Mouse (Mus musculus) kidney, postnatal 4 days (tissue): ENCODE results near the gene Smchd1.
"Not testable (repeated sequence)": the region's sequence is repeated elsewhere in the genome, so short reads cannot be mapped to it uniquely, and the experiment has no call there.

ENCODE experiments used
- DNase-seq, 2 experiments: peaks; one replicate each; pipeline ENCODE4 v3.0.0; 2021; ENCODE audit warnings: mixed read lengths in 2 of 2

Smchd1 gene

DNA sequence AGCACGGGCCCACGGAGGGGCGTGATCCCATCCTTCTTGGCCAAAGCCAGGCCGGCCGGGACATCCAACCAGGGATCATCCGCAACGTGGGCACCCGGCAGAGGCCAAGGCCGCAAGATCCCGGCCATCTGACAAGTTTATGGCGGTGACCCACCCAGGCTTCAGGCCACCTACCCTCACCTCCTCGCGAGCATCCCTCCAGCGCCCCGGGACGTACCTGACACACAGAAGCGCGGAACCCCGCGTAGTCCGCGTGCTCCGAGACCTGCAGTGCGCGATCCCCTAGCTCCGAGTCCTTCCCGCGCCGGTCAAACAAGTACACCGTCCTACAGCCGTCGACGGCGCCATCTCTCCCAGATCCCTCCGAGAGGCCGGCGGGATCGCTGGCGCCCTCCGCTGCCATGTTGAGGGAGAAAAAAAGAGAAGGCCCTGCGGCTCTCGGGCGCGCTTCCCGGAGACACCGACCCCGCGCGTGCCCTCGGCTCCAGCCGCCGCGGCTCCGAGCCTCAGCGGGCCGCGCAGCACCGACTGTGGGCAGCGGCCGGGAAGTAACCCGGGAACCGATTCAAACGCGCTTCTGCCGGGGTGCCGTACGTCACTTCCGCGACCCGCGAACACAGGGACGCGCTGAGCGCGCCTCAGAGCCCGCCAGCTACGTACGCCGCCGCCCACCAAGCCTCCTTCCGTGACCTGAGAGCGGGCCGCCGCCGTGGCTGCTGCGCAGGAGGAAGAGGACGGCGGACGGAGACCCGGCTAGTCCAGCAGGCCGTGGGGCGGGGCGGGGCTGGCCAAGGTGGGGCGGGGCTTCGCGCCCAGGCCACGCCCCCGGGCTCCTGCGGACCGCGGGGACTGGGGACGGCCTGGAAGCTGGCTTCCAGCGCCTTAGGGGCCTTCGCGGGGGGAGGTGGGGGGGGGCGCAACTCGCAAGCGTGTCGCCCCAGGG is at the start of gene Smchd1:
TSS of gene Smchd1 (minus strand) at position 582 of the 943 bp plus-strand sequence.
- peak; percentile 94 to 97 for DNase-seq

DNA sequence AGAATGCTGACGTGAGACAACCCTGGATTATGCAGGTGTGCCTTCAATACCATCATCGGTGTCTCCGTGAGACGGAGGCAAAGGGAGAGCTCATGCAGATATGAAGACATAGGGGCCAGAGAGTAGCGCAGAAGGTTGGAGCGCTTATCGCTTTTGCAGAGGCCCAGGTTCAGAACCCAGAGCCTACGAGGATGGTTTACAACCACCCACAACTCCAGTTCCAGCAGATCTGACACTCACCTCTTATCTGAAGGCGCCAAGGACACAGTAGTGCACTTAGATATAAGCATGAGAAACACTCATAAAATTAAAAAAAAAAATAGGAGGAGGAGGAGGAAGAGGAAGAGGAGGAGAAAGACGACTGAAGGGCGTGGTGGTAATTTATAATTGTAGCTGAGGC is 35.2 kb upstream of the Smchd1 start:
- DNase-seq, result no peak

DNA sequence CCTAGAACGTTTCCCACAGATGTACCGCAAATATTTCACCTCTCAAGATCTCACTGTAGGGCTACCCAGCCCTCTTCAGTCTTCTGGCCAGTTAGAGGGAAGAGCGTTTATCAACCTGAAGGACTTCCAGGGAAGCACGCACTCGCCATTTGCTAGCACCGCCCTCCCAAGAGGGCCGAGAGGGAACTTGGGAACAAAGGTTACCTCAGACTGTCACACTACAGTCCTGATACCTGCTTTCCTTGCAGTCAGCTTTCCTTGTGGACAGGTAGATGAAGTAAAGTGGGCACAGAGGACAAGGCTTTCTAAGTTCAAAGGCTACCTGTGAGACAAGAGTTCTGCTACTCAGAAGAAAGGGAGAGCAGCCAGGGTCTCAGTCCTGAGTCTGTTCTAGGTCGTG is 31.7 kb upstream of the Smchd1 start:
- DNase-seq, result no peak

DNA sequence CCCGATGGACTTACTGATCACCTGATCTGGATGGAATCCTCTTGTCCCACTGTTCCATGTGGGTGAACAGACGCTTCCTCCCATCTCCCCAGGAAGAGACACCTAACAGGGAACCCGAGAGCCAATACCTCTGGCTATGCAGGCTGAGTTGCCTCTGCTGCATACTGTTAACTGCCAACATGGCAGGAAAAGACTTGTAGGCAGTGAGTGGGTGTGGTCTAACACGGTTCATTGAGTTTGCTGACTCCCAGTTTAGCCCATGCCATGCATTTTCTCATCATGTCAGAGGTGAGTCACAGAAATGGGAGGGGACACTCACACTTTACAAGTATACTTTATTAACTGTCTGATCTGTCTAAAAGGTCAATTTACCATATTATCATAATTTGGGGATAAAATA is 20.6 kb upstream of the Smchd1 start:
- DNase-seq, result no peak

DNA sequence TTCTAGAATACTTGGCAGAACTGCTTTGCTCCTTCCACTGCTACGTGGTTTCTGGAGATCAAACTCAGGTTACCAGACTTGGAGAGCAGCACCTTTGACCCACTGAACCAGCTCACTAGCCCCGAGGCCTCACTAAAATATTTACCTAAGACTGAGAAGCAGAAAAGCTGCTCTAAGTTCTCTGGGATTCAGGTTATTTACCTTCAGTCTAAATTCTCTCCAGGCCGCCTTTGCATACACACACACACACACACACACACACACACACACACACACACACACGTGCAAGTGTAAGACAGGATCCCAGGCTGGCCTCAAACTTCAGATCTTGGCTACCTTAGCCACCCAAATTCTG is 16.2 kb upstream of the Smchd1 start:
- DNase-seq, result no peak

DNA sequence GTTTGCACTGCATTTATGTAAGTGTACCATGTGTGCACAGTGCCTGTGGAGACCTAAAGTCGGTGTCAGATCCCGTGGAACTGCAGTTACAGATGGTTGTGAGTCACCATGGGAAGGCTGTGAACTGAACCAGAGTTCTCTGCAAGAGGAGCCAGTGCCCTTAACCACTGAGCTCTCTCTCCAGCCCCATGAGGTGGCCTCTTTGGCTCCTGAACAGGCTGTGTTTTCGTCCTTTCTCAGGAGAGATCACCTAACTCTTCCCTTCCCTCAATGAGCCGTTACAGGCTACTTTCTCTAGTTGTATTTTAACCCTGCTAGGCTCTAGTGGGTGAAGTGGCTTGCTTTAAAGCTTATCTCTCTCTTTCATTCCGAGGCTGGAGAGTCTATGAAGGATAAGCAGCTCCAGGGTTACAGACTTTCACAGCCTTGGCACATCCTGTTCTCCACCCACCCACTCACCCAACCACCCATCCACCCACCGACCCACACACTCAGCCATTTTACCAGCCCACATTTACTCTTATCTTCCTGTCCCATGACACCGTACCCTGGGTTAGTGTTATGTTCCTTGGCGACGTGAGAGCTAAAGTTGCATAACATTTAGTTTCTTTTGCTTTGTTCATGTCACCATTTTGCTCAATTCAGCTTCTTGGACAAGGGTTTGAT is 15.7 kb upstream of the Smchd1 start:
- no peak for DNase-seq

DNA sequence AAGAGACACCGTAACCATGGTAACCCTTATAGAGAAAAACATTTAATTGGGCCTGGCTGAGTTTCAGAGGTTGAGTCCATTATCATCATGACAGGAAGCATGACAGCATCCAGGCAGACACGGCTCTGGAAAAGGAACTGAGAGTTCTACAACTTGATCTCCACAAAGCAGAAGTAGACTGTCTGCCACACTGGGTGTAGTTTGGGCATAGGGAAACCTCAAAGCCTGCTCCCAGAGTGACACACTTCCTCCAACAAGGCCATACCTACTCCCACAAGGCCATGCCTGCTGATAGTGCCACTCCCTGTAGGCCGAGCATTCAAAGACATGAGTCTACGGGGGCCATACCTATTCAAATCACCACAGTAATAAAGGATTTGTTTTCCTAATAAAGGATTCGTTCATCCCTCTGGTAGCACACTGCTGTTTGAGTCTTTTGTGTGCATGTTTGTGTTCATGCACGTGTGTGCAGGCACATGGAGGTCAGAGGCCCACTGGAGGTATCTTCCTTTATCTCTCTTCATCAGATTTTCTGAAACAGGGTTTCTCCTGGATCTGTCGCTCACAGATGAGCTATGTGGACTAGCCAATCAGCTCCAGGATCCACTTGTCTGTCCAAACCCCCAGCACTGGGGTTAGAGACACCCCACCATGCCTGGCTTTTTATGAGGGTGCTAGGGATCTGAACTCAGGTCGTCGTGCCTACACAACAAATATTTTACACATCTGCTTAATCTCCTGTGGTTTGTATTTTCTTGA is 14.7 kb upstream of the Smchd1 start:
- no peak for DNase-seq

DNA sequence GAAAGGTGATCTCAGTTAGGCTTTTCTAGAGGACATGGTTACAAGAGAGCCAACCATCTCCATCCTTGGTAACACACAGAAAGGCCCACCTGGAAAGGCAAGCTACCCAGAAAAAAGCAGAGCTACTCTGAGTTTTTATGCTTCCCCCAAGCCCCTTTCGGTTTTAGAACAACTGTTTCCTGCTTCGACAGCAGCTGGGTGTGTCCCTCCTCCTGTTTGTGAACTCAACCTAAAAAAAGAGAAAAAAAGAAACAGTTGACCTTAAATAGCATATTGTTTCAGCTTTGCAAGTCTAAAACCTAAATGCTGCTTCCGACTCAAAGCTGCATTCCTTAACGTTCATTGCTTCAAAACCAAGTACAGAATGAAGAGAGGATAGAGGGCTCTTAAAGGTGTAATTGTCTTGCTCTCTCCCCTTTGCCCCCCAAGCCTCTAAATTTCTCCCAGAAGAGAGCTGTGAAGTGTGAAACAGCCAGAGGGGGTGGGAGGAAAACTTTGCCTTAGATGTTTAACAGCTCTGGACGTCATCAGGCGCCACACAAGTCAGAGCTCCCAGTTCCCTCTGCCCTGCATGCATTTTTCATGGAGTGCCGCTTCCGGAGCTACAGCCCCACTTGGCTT is 11.2 kb upstream of the Smchd1 start:
- DNase-seq, result peak; percentile 37 to 63

DNA sequence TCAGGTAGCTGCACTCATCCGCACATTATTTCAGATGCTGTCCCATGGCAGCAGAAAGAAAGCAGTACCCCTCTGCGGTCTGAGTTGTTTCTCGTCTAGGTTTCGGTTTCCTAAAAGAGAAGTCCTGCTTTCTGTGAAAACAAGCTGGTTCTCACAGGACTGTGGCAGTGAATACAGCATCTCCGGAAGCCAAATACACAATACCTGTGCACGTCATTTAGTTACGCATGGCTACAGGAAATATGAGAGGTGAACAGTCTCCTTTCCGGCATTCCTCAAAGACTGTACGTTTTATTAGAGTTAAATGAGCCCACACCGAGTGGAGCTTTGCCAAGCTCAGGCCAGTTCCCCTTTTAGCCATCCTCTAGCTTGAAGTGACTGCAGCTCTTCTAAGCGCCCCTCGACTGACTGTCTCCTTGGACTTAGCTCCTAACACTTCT is 10.7 kb upstream of the Smchd1 start:
- DNase-seq, result peak; percentile 50 to 65

DNA sequence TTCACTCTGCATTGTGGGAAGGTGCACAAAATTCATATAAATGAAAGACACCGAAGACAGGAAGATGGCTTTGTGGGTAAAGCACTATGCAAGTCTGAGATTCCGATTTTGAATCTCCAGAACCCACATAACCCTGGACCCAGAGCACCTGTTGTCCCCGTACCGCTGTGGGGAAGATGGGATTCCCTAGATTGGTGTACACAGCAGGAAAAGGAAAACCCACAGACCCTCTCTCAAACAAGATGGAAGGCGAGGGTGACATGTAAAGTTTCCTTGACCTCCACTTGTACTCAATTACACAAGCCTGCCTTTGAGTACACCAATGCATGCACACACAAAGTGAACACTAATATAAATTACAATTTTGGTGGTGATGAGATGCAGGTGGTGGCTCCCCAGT is 9.6 kb upstream of the Smchd1 start:
- DNase-seq, result no peak

DNA sequence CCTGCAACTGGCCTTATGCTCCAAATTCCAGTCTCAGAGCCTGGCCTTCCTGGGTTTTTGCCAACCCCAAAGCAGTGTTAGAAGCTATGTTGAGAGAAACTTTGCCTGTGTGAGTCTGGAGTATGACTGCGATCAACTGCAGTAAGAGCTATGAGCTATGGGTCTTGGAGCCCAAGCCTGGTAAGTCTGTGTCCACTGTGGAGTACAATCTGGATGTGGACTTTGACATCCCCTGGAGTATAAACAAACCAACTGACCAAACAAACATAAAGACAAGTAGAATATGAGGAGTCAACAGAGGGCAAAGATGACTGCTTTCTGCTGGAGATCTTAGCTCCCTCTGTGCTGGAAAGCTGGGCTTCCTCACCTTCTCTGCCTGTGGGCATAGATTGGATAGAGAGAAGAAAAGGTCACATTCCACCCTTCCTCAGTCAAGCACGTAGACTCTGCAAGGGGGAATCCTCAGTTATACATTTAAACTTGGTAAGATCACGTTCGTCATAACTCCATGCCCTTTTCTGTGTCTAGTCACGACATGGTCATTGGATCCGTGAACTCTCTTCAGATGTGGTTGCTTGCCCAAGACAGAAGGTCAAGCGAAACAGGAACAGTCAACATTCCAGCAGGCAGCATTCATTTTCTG is 8.4 kb upstream of the Smchd1 start:
- DNase-seq, result peak; percentile 10 to 23

DNA sequence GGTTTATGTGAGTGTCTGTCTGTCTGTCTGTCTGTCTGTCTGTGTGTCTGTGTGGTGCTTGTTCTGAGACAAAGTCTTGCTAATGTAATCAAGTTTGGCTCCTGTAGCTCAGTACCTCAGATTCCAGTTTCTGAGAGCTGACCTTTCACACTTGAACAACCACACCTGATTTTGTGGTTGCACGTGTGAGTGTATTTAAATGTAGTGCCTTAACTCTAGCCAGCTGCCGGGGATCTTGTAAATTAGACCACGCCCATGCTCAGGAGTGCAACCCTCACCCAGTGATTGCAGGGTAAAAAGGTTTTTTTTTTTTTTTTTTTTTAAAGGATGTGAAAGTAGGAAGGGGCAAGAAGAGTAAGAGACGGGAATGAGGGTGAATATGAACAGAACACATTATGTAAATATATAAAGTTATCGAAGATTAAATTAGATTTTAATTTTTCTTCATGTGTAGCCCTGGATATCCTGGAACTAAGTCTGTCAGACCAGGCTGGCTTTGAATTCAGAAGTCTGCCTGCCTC is 4.3 kb upstream of the Smchd1 start:
- DNase-seq, result no peak

DNA sequence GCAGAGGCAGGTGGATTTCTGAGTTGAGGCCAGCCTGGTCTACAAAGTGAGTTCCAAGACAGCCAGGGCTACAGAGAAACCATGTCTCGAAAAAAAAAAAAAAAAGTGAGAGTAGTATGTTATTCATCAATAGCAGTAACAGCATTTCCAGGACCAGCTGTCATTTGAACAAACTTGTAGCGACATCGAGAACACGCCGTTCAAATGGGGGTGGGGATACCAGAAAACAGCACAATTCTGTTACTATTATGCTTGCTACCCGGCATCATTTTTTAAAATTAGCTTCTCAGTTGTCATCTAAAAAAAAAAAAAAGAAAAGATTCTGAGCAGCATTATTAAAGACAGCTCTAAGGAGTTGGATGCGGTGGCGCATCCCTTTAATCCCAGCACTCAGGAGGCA is 2.3 kb upstream of the Smchd1 start:
- DNase-seq, result no peak

DNA sequence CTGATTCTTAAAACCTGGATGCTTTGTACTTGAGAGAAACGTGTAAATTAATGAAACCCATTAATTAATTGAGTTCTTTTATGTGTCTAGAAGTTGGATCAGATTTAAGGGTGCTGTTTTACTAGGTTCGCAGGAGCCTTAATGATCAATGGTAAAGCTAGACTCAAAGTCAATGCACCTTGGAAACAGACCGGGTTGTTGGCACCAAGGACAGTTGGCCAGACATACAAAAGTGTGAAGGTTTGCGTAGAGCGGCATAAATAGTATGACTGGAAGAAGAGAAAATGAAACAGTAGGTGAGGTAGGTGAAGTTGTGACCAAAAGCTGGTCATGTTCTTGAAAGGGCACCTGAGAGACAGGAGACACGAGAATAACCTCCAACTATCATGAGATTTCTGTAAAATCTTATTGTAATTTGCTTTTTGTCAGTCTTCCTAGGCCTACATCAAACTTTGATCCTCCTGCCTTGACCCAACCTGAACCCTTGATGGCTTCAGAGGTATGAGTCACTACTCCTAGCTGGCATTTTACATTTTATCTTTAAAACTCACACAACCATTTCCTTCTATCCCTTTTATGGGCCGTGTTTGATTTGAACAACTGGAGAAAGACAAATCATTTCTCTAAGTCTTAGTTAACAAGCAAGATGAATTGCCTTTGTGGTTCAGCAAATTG is 1.3 kb upstream of the Smchd1 start:
- no peak for DNase-seq

DNA sequence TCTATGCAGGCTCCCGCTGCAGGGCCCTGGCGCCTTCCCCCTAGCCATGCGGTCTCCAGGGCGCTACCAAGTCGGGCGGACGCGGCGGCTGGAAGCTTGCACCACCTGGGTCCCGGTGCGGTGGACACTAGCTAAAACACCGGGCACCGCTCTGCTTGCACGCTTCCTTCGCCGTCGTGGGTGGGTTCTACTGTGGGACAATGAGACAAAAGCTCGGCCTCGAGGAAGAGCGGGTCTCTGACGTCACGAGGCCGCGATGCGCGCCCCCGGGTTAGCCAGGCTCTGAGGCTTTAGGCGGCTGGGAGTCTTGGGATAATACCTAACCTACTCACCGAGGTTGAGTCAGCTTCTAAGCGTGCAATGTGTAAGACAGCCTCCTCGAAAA is 554 bp upstream of the Smchd1 start:
- DNase-seq, result peak; percentile 79 to 86

DNA sequence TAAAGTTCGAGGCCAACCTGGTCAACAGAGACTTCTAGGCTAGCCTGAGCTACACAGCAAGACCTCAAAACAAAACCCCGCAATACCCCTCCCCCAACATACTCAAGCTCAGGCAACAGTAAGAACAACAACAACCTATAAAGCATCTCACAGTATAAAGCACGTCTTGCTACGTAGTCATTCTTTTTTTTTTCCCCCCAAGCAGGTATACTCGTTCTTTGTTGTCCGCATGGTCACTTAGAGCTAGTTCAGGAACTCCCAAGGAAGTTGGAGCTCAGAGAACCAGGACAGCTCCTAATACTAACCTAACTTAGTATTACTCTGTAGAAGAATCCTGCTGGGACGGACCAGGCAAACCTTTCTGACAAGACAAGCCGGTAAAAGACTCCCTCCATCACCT is 1.0 kb downstream of the Smchd1 start:
- DNase-seq, result no peak

DNA sequence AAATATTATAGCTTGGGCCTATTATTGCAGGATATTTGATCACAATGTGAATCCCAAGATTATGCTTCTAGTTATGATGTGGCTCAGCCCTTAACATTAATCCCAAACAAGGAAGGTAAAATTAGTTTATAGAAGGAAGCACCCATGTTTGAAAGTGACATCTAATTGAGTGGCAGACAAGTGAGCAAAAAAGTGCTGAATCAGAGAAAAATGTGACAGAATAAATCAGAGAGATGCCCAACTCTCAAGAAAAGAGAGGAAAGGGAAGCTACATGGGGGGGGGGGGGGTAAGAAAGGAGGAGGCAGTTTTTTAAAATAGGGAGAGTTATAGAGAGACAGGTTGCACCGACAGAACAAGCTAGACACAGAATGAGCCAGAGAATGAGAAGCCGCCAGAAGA is 3.9 kb downstream of the Smchd1 start:
- no peak for DNase-seq

DNA sequence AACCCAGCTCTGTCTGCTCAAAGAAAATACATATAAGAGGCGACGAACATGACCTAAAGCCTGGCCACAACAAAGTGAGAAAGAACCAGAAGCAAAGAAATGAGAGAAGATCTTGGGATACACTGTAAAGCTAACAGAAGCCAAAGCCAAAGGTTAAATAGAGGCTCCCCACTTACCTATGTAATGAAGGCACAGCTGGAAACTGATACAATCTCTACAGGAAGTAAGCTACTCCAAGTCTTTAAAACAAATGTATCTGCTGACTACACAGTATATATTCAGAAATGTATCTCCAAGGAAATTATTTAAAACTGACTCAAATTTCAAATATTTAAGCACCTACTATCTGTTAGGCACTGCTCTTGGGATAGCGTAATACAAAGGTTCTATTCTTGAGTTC is 14.8 kb downstream of the Smchd1 start:
- DNase-seq, result no peak

DNA sequence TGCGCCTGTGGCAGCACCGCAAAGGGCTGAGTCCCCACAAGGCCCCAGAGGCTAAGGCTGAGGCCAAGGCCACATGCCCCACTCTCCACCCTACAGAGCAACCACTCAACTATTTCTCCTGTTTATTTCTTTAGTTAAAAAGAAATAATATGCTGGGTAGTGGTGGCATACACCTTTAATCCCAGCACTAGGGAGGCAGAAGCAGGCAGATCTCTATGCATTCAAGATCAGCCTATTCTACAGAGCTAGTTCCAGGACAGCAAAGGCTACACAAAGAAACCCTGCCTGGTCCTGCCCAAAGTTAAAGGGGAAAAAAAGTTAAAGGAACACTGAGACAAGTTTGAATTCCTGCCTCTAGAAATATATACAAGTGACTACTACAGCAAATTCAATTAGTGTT is 15.3 kb downstream of the Smchd1 start, which contains the start of gene Gm4707:
TSS of gene Gm4707 (minus strand) at position 101 of the 400 bp plus-strand sequence.
- no peak for DNase-seq

DNA sequence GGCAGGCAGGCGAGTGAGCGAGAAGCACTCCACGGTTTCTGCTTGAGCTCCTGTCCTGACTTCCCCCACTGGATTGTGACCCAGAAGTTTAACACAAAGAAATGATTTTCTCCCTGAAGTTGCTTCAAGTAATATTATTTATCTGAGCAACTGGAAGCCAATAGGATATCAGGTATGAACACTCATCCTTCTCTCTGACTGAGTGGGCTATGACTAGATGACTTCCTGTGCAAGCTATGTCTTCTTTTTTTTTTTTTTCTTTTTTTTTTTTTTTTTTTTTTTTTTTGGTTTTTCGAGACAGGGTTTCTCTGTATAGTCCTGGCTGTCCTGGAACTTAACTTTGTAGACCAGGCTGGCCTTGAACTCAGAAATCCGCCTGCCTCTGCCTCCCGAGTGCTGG is 17.8 kb downstream of the Smchd1 start:
- not testable (repeated sequence) for DNase-seq

DNA sequence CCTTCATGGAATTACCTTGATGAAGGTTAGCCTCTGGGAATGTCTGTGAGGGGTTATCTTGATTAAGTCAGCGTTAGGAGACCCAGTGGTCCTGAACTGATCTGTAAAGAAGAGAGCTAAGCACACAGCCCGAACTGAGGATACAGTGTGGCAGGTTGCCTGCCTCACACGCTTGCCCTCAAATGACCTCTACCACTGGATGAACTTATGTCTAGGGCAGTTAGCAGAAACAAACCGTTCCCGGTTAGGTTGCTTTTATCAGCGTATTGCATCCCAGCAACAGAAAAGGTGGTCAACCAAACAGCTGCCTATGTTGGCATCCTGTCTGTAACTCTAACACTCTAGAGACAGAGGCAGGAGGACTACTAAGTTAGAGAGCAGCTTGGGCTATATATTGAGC is 30.0 kb downstream of the Smchd1 start:
- DNase-seq, result no peak

DNA sequence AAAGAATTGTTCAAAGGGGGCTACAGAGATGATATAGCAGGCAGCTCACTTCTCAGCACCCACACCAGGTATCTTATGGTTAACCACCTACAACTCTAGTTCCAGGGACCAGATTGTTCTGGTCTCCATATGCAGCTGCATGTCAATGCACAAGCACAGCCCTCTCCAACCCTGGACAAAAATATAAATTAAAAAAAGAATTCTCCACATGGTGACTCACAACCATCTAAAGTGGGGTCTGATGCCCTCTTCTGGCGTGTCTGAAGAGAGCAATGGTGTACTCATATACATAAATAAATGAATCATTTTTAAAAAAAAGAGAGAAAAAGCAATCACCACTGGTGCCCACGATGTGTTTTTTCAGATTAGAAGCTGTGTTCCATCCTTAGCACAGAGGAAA is 30.4 kb downstream of the Smchd1 start:
- no peak for DNase-seq
